Mouse (Mus musculus) heart, embryonic 11.5 days (tissue): ENCODE data around the gene Ctse. TPM values are rescaled to one million over a fixed set of nuclear protein-coding genes. Genes with fewer than 3 reads are reported as not detected.

Experiments used
- ATAC-seq: fragments of 200-750 bp; cut with Nextera tagmentation; replicated peaks from 2 replicates; pipeline ENCODE4 v1.8.0; 2017; ENCODE audit warnings: moderate library complexity; ENCODE audit not compliant: insufficient number of reproducible peaks, low FRiP score, low TSS enrichment
- H3K27ac ChIP-seq: fragments of 300-500 bp; sonication (generic); 2 replicates; pipeline ENCODE4 v1.5.1; 2014; ENCODE audit warnings: mild to moderate bottlenecking, low read depth, low read length
- H3K27me3 ChIP-seq: fragments of 300-500 bp; sonication (generic); 2 replicates; pipeline ENCODE4 v1.6.1; 2014; ENCODE audit warnings: mild to moderate bottlenecking, low read length, mixed read lengths; ENCODE audit not compliant: control insufficient read depth, insufficient read depth
- H3K36me3 ChIP-seq: fragments of 300-500 bp; sonication (generic); 2 replicates; pipeline ENCODE4 v1.6.1; 2014; ENCODE audit warnings: mild to moderate bottlenecking, low read length, moderate library complexity, mixed read lengths; ENCODE audit not compliant: control insufficient read depth, insufficient read depth
- H3K4me1 ChIP-seq: fragments of 300-500 bp; sonication (generic); 2 replicates; pipeline ENCODE4 v1.6.1; 2014; ENCODE audit warnings: low read length; ENCODE audit not compliant: control insufficient read depth, insufficient read depth
- H3K4me2 ChIP-seq: fragments of 300-500 bp; sonication (generic); 2 replicates; pipeline ENCODE4 v1.6.1; 2014; ENCODE audit warnings: mild to moderate bottlenecking, moderate library complexity
- H3K4me3 ChIP-seq: fragments of 300-500 bp; sonication (generic); 2 replicates; pipeline ENCODE4 v1.5.1; 2014; ENCODE audit warnings: low read depth, low read length
- H3K9ac ChIP-seq: fragments of 300-500 bp; sonication (generic); 2 replicates; pipeline ENCODE4 v1.6.1; 2014; ENCODE audit warnings: mild to moderate bottlenecking, low read depth, low read length, moderate library complexity
- H3K9me3 ChIP-seq: fragments of 300-500 bp; sonication (generic); replicated peaks from 2 replicates; pipeline ENCODE4 v1.6.1; 2016; ENCODE audit warnings: low read length; ENCODE audit not compliant: control insufficient read depth
- WGBS: fragments of 180-500 bp; shearing (Covaris S2); extraction: QIAGEN DNeasy Blood & Tissue Kit; methylation state at CpG from one replicate; pipeline ENCODE4 v1.1.7; 2014; ENCODE audit not compliant: insufficient replicate concordance; 5-methylcytosine and 5-hydroxymethylcytosine counted together
- polyA plus RNA-seq: library from polyadenylated mRNA; unstranded; fragments of >200 nt; fragmentation: Nextera tagmentation; extraction: Ambion mirVana; gene quantifications from 2 replicates; pipeline ENCODE4 v1.2.1, GENCODE M21; 2014

The Ctse gene
- polyA plus RNA-seq, 1 experiment from 2014 or later: 0.94 TPM

DNA sequence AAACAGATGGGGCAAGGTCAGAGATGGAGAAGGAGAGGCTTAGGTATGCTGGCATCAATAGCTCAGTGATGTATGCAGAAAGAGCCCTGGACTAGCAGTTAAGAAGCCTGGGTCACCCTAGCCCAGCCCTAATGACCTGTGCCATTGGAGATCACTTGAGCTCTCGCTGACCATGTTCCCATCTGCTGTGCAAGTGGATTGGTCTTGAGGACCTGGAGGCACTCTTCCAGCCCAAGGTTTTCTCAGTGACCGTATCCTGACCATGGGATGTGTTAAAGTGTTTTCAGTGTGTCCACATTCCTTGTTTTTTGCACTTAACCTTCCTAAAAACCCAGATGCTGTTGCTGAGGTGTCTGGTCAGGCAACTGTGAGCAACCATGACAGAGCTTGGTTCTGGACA lies 22.2 kb downstream of the Ctse start:
- Histone ChIP-seq H3K4me1 (peaks cover 3% of the 10 kb centered on the region; the same call in 1 of the 2 replicates), H3K9me3 (no peaks in the 10 kb centered on the region), H3K4me3 (no peak overlapping the region), H3K36me3 (no peaks in the 10 kb centered on the region), H3K4me2 (no peak overlapping the region), H3K9ac (no peak overlapping the region), H3K27ac (no peak overlapping the region), H3K27me3 (no peaks in the 10 kb centered on the region)
- whole genome bisulfite sequencing: 79% methylated on average over 2 of the region's 2 CpGs
- no peak for ATAC-seq

DNA sequence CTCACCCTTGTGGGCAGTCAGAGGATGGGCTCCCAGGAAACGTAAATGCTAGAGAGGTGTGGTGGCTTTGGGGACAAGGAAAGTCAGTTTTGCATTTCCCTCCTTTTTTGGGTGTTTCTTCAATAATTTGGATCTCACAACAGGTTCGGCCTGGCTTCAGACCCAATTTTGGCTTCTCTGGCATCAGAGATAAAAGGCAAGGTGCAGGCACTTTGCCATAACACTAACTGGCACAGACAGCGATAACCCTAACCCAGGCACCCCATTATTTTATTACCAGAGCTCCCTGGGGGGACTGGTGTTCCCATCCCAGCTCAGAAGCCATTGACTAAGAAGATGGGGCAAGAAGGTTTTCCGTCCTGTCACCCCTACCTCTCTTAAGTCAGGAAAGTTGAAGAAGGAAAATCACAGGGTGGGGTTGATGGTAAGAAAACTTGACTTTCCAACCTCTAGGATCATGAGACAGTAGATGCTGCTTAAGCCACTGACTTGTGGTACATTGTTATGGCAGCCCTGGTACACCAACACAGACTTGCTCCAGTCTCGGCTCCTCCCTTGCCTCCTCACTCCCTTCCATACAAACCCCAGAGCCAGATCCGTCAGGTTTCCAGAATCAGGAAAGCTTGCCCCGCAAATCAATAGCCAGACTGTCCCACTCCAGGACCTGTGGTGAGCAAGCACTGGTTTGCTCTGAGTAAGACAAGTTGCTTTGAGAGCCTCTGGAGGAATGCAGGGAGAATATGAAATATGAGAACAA lies 22.8 kb downstream of the Ctse start:
- no peaks in the 10 kb centered on the region for H3K9me3 ChIP-seq
- no peak overlapping the region for H3K4me3 ChIP-seq
- 72% methylated on average over 7 of the region's 7 CpGs for WGBS
- no peaks in the 10 kb centered on the region for H3K27me3 ChIP-seq
- no peaks in the 10 kb centered on the region for H3K36me3 ChIP-seq
- H3K4me1 ChIP-seq: peaks cover 3% of the 10 kb centered on the region; the same call in 1 of the 2 replicates
- no peak overlapping the region for H3K9ac ChIP-seq
- no peak overlapping the region for H3K27ac ChIP-seq
- no peak overlapping the region for H3K4me2 ChIP-seq
- no peak for ATAC-seq

GRCm38 (mm10) chr1:131661749-131662148 lies 23.6 kb downstream of the Ctse start:
- Histone ChIP-seq H3K4me1 (peaks cover 3% of the 10 kb centered on the region; the same call in 1 of the 2 replicates), H3K9ac (no peak overlapping the region), H3K9me3 (no peaks in the 10 kb centered on the region), H3K27me3 (no peaks in the 10 kb centered on the region), H3K27ac (no peak overlapping the region), H3K36me3 (no peaks in the 10 kb centered on the region), H3K4me3 (no peak overlapping the region), H3K4me2 (no peak overlapping the region)
- no peak for ATAC-seq
- 73% methylated on average over 3 of the region's 3 CpGs for WGBS

GRCm38 (mm10) chr1:131663286-131663995 lies 25.3 kb downstream of the Ctse start:
- H3K27me3 ChIP-seq: no peaks in the 10 kb centered on the region
- no peak overlapping the region for H3K4me2 ChIP-seq
- no peaks in the 10 kb centered on the region for H3K4me1 ChIP-seq
- WGBS: 70% methylated on average over 9 of the region's 9 CpGs
- H3K27ac ChIP-seq: no peak overlapping the region
- H3K9ac ChIP-seq: no peak overlapping the region
- ATAC-seq: no peak
- H3K9me3 ChIP-seq: no peaks in the 10 kb centered on the region
- no peak overlapping the region for H3K4me3 ChIP-seq
- H3K36me3 ChIP-seq: no peaks in the 10 kb centered on the region

GRCm38 (mm10) chr1:131664136-131664535 lies 26.0 kb downstream of the Ctse start:
- no peaks in the 10 kb centered on the region for H3K4me1 ChIP-seq
- 83% methylated on average over 5 of the region's 5 CpGs for WGBS
- no peak overlapping the region for H3K27ac ChIP-seq
- no peak overlapping the region for H3K9ac ChIP-seq
- H3K27me3 ChIP-seq: no peaks in the 10 kb centered on the region
- no peak overlapping the region for H3K4me3 ChIP-seq
- no peaks in the 10 kb centered on the region for H3K9me3 ChIP-seq
- no peak for ATAC-seq
- H3K4me2 ChIP-seq: no peak overlapping the region
- no peaks in the 10 kb centered on the region for H3K36me3 ChIP-seq

DNA sequence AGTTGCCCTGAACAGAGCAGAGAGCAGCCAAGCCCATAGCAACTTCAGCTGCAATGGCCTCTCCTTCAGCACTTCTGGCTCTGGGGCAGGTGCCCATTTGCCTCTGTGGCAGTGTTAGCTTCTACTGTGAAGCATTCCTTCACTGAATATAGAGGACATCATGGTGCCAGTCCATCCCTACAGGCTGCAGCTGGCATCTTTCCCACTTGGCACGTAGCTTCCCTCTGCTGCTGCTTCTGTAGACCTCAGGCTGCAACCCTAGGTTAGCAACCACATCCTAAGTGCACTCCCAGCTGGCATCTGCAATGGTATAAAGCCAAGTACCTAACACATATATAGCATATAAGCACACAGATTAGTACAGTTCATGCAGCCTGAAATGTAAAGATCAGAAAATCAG lies 27.8 kb downstream of the Ctse start:
- Histone ChIP-seq H3K4me2 (no peak overlapping the region), H3K9ac (no peak overlapping the region), H3K9me3 (no peaks in the 10 kb centered on the region), H3K4me3 (no peak overlapping the region), H3K27ac (no peak overlapping the region), H3K27me3 (no peaks in the 10 kb centered on the region), H3K36me3 (no peaks in the 10 kb centered on the region), H3K4me1 (no peaks in the 10 kb centered on the region)
- ATAC-seq: no peak
- 83% methylated on average over 1 of the region's 1 CpGs for WGBS

DNA sequence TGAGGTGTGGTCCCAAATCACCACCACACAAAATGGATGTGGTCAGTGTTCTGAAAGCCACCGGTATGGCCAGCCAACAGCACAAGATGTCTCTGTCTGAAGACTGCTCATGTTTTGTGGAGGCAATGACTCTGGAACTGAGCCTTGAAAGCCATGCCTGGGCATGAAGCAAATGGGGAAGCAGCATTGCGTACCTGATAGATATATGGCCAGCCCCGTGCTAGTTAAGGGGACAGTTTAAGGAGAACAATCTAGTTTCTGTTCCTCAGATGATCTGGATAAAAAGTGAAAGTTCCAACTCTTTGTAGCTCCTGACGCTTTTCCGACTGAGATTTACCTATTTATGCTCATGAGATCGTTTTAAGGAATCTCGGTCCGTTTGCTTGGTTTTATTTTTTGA lies 33.0 kb downstream of the Ctse start:
- no peaks in the 10 kb centered on the region for H3K27me3 ChIP-seq
- whole genome bisulfite sequencing: 81% methylated on average over 8 of the region's 8 CpGs
- H3K9me3 ChIP-seq: no peaks in the 10 kb centered on the region
- H3K4me1 ChIP-seq: no peaks in the 10 kb centered on the region
- no peak overlapping the region for H3K27ac ChIP-seq
- H3K36me3 ChIP-seq: no peaks in the 10 kb centered on the region
- H3K4me3 ChIP-seq: no peak overlapping the region
- ATAC-seq: no peak
- H3K9ac ChIP-seq: no peak overlapping the region
- H3K4me2 ChIP-seq: no peak overlapping the region

DNA sequence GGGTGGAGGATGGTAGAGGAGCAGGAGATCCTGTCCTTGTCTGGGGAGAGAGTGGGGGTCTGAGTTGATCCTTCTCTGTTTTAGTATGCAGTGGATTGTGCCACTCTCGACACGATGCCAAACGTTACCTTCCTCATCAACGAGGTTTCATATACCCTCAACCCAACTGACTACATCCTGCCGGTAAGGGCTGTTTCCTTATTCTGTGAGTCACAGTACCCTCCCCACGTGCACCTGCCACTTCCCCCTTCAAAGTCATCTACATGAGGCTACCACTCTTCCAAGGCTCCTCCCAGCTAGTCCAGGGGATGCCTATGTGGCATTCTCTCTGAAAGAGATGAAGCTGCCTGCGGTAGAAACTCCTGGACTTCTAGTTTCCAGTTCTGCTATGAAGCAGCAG lies 34.3 kb downstream of the Ctse start:
- Histone ChIP-seq H3K4me2 (no peak overlapping the region), H3K27me3 (no peaks in the 10 kb centered on the region), H3K4me3 (no peak overlapping the region), H3K9me3 (no peaks in the 10 kb centered on the region), H3K4me1 (no peaks in the 10 kb centered on the region), H3K27ac (no peak overlapping the region), H3K36me3 (no peaks in the 10 kb centered on the region), H3K9ac (no peak overlapping the region)
- WGBS: 77% methylated on average over 7 of the region's 7 CpGs
- ATAC-seq: no peak
